Mouse (Mus musculus) forebrain, embryonic 12.5 days (tissue): ENCODE measurements around the gene Pip4k2a. TPM values are rescaled to one million over a fixed set of nuclear protein-coding genes. Genes with fewer than 3 reads are reported as not detected.

ENCODE experiments used
- ATAC-seq: fragments of 200-750 bp; cut with Nextera tagmentation; 2 replicates; pipeline ENCODE4 v1.8.0; 2017; ENCODE audit warnings: moderate TSS enrichment; ENCODE audit not compliant: low FRiP score
- H3K27ac ChIP-seq: fragments of 300-500 bp; sonication (generic); 2 replicates; pipeline ENCODE4 v1.5.1; 2016; ENCODE audit warnings: mild to moderate bottlenecking
- H3K27me3 ChIP-seq: fragments of 300-500 bp; sonication (generic); 2 replicates; pipeline ENCODE4 v1.6.1; 2016; ENCODE audit warnings: mild to moderate bottlenecking
- H3K36me3 ChIP-seq: fragments of 300-500 bp; sonication (generic); replicated peaks from 2 replicates; pipeline ENCODE4 v1.6.1; 2016; ENCODE audit warnings: mild to moderate bottlenecking
- H3K4me1 ChIP-seq: fragments of 300-500 bp; sonication (generic); 2 replicates; pipeline ENCODE4 v1.6.1; 2016
- H3K4me2 ChIP-seq: fragments of 300-500 bp; sonication (generic); 2 replicates; pipeline ENCODE4 v1.6.1; 2016; ENCODE audit warnings: mild to moderate bottlenecking, moderate library complexity
- H3K4me3 ChIP-seq: fragments of 300-500 bp; sonication (generic); replicated peaks from 2 replicates; pipeline ENCODE4 v1.5.1; 2016; ENCODE audit warnings: mild to moderate bottlenecking
- H3K9ac ChIP-seq: fragments of 300-500 bp; sonication (generic); 2 replicates; pipeline ENCODE4 v1.6.1; 2016; ENCODE audit warnings: mild to moderate bottlenecking
- H3K9me3 ChIP-seq: fragments of 300-500 bp; sonication (generic); 2 replicates; pipeline ENCODE4 v1.6.1; 2016
- WGBS: fragments of 180-500 bp; shearing (Covaris S2); methylation state at CpG from one replicate; pipeline ENCODE4 v1.1.7; 2016; 5-methylcytosine and 5-hydroxymethylcytosine counted together
- polyA plus RNA-seq: library from polyadenylated mRNA; unstranded; fragments of >200 nt; fragmentation: Nextera tagmentation; extraction: Ambion mirVana; gene quantifications from 2 replicates; pipeline ENCODE4 v1.2.1, GENCODE M21; 2016

The Pip4k2a gene
- polyA plus RNA-seq, 1 experiment from 2014 or later = 9.1 TPM

DNA sequence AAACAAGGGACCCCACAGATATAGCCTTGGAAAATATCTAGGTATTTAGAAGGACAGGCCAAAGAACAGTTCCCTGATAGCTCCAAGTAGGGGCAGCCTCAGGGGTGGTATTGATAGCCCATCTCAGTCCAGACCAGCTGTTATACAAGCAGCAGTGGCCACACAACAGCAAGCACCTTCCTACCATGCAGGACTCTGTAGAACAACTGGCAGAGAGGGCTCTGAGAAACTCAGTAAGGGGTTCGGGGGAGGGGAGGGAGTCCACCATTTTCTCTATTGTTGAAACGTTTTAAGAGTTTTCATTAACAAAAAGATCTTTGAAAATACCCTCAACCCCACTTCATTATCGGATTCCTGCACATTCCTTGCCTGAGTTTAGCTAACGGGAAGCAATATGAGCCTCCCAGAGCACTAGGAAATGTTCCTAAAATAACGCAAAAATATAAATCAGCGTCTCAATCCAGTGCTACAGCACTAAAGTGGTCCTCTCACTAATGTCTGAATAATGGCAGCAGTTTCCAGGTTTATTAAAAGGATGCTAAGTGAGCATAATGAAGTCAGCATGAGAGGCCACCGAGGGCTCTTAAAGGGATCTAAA, 37.5 kb downstream of the Pip4k2a start:
- Histone ChIP-seq H3K27me3 (no peaks in the 10 kb centered on the region; the same call in 1 of the 2 replicates), H3K4me2 (no peak overlapping the region), H3K4me3 (no peak overlapping the region), H3K9ac (no peak overlapping the region), H3K27ac (no peak overlapping the region), H3K36me3 (no peaks in the 10 kb centered on the region), H3K4me1 (peaks cover 9% of the 10 kb centered on the region; the same call in 1 of the 2 replicates), H3K9me3 (no peaks in the 10 kb centered on the region)
- WGBS = 32% methylated on average over 7 of the region's 7 CpGs
- ATAC-seq = no peak

DNA sequence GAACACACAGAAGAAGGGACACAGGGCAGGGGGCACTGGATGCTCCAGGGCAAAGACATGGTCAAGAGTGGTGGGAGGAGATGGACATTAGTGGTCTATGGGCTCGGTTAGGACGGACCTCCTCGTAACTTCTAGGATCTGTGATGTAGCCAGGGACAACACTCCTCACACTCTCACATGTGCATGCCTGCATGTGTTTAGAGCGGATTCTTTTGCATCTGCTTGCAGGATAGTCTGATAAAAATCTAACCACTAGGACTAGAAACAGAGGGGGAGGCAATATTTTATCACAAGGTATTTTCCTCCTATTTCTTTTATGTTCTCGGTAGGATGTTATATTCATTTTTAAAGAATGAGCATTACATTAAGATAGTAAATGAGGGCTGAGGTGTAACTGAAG, 38.4 kb downstream of the Pip4k2a start:
- 93% methylated on average over 5 of the region's 5 CpGs for WGBS
- Histone ChIP-seq H3K4me2 (no peak overlapping the region), H3K27ac (no peak overlapping the region), H3K36me3 (no peaks in the 10 kb centered on the region), H3K4me3 (no peak overlapping the region), H3K9ac (no peak overlapping the region), H3K27me3 (no peaks in the 10 kb centered on the region; the same call in 1 of the 2 replicates), H3K9me3 (no peaks in the 10 kb centered on the region), H3K4me1 (peaks cover 14% of the 10 kb centered on the region; the same call in 1 of the 2 replicates)
- no peak for ATAC-seq

DNA sequence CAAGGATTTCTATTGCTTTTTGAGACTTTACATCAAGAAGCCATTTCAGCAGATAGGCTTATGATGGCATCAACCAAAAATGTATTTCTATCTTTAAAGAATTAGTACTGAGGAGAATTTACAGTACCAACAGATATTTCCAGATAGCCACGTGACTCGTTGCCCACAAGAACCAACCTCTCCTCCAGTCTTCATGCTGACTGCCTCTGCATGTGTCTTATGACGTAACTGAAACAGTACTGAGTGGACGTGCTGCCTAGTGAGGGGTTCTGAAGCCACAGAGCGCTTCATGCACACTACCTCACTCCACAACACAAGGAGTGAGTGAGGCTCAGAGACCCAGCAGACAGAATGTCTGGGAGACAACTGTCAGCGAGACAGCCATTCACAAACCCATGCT, 38.9 kb downstream of the Pip4k2a start:
- ATAC-seq = no peak
- no peak overlapping the region for H3K4me2 ChIP-seq
- H3K9ac ChIP-seq = no peak overlapping the region
- no peak overlapping the region for H3K27ac ChIP-seq
- peaks cover 14% of the 10 kb centered on the region; the same call in 1 of the 2 replicates for H3K4me1 ChIP-seq
- no peaks in the 10 kb centered on the region; the same call in 1 of the 2 replicates for H3K27me3 ChIP-seq
- no peaks in the 10 kb centered on the region for H3K9me3 ChIP-seq
- no peak overlapping the region for H3K4me3 ChIP-seq
- H3K36me3 ChIP-seq = no peaks in the 10 kb centered on the region
- 92% methylated on average over 6 of the region's 6 CpGs for WGBS

DNA sequence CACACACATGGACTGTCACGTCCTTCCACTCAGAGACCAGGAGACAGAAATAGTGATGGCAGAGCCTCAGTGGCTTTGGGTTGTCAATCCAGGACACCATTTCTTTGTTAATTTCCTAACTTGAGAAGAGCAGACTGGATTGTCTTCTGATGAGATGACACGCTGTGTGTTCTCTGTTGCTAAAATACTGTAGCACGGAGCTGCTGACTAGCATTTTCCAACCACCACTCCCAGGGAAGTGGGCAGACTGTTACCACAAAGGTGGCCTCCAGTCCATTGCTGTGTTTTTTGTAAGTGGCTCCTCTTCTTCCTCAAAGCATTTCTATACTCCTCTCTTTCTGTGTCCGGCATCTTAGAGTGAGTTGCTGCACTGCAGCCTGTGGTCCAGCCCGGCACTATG, 39.4 kb downstream of the Pip4k2a start:
- H3K36me3 ChIP-seq = no peaks in the 10 kb centered on the region
- 96% methylated on average over 5 of the region's 5 CpGs for WGBS
- H3K4me3 ChIP-seq = no peak overlapping the region
- H3K9ac ChIP-seq = no peak overlapping the region
- peaks cover 14% of the 10 kb centered on the region; the same call in 1 of the 2 replicates for H3K4me1 ChIP-seq
- H3K4me2 ChIP-seq = no peak overlapping the region
- H3K9me3 ChIP-seq = no peaks in the 10 kb centered on the region
- H3K27ac ChIP-seq = no peak overlapping the region
- no peak for ATAC-seq
- H3K27me3 ChIP-seq = no peaks in the 10 kb centered on the region; the same call in 1 of the 2 replicates

DNA sequence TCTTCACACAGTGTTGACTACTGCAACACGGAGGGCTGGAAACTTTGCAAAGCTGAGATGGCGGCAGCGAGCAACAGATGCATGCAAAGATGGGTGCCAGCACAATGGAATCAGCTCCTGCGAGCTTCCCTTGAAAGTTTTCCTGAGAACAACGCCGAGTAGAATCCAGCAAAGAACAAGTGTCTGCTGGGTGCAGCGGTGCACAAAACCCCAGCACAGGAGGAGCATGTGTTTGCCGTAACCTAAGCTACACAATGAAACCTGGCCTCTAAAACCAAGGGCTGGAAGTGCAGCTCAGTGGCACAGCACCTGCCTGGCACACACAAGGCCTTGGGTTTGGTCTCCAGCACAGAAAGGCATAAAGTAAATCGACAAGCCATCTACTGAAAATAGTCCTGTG, 39.9 kb downstream of the Pip4k2a start:
- 85% methylated on average over 9 of the region's 9 CpGs for WGBS

DNA sequence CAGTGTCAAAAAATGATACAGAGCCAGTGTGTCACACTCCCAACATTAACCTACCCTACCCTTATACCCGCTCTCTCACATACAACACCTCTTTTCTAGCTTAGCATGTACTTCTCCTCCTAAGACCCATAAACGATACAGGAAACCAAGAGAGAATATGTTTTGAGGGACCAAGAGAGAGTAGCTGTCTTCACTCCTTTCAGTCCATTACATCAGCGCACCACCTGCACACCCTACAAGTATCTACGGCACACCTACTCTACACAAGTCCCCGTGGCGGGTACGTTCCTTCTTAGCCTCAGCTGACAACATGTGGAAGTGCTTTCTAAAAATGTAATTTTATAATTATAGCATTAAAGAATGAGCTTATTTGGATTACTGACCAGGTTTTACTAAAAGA, 40.5 kb downstream of the Pip4k2a start:
- no peak overlapping the region for H3K27ac ChIP-seq
- H3K4me2 ChIP-seq = no peak overlapping the region
- no peaks in the 10 kb centered on the region for H3K9me3 ChIP-seq
- WGBS = 93% methylated on average over 7 of the region's 7 CpGs
- no peak overlapping the region for H3K4me3 ChIP-seq
- no peaks in the 10 kb centered on the region for H3K36me3 ChIP-seq
- no peak for ATAC-seq
- no peaks in the 10 kb centered on the region for H3K27me3 ChIP-seq
- H3K4me1 ChIP-seq = peaks cover 14% of the 10 kb centered on the region; the same call in 1 of the 2 replicates
- H3K9ac ChIP-seq = no peak overlapping the region

More for the DNA sequence above, 39.9 kb downstream of the Pip4k2a start:
- no peak overlapping the region for H3K9ac ChIP-seq
- H3K27me3 ChIP-seq = no peaks in the 10 kb centered on the region
- no peak overlapping the region for H3K4me3 ChIP-seq
- no peak for ATAC-seq
- H3K36me3 ChIP-seq = no peaks in the 10 kb centered on the region
- H3K4me1 ChIP-seq = peaks cover 14% of the 10 kb centered on the region; the same call in 1 of the 2 replicates
- H3K9me3 ChIP-seq = no peaks in the 10 kb centered on the region
- no peak overlapping the region for H3K27ac ChIP-seq
- no peak overlapping the region for H3K4me2 ChIP-seq

DNA sequence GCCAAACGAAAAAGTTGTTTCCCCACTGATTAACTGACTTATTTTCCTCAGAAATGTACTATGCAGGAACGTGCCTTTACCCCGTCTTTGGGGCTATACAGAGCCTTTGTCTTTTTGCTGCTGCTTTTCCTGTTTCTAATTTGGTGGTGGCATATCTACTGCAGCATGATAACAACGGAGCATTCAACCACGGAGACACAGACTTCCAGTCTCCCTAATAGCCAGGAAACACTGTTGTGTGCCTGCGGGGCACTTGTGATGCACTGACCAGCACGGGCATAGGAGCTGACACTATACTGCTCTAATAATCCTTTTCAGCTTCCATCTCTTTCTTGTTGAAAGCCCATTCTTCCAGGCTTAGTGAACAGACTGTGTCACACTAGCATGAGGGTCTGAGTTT, 41.0 kb downstream of the Pip4k2a start:
- no peak overlapping the region for H3K4me2 ChIP-seq
- no peaks in the 10 kb centered on the region for H3K9me3 ChIP-seq
- no peaks in the 10 kb centered on the region for H3K36me3 ChIP-seq
- H3K27me3 ChIP-seq = no peaks in the 10 kb centered on the region
- H3K4me3 ChIP-seq = no peak overlapping the region
- WGBS = 46% methylated on average over 7 of the region's 7 CpGs
- H3K4me1 ChIP-seq = peaks cover 14% of the 10 kb centered on the region; the same call in 1 of the 2 replicates
- no peak overlapping the region for H3K27ac ChIP-seq
- ATAC-seq = no peak
- H3K9ac ChIP-seq = no peak overlapping the region

DNA sequence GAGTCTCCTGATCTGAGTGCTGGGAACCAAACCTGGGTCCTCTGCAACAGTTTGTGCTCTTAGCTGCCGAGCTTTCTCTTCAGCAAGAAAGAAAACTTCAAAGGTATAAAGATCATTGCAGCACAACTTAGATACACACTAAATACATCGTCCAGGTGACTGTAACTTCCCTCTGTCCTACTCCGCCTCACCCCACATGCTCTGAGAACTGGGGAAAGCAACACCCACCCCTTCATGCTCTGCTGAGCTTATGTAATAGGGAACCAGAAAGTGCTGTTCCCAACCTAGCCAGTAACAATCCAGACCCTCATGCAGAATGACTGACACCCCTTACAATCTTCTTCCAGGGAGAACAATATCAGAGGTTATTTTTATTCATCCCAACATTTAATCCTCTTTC, 41.5 kb downstream of the Pip4k2a start:
- Histone ChIP-seq H3K9me3 (no peaks in the 10 kb centered on the region), H3K27ac (no peak overlapping the region), H3K4me2 (no peak overlapping the region), H3K27me3 (no peaks in the 10 kb centered on the region), H3K4me3 (no peak overlapping the region), H3K9ac (no peak overlapping the region), H3K36me3 (no peaks in the 10 kb centered on the region), H3K4me1 (peaks cover 14% of the 10 kb centered on the region; the same call in 1 of the 2 replicates)
- WGBS = 73% methylated on average over 3 of the region's 3 CpGs
- ATAC-seq = no peak

DNA sequence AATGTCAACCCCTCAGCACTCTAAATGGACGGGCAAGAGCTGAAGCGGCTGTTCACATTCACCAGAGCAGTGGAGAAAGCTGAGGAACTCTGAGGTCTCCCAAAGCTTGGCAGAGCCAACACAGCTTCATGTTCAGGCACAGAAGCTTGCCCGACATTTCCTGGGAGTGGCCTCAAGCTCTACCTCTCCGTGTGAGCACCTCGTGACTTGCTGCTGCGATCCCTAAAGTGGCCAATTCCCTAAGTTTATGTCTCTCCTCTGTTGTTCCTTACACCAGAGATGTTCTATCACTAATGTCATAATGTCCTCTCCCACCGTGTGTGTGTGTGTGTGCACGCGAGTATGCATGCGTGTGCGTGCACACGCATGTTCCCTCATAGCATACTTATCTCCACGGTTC, 42.3 kb downstream of the Pip4k2a start:
- ATAC-seq = no peak
- no peaks in the 10 kb centered on the region for H3K27me3 ChIP-seq
- H3K9me3 ChIP-seq = no peaks in the 10 kb centered on the region
- no peak overlapping the region for H3K4me2 ChIP-seq
- H3K4me1 ChIP-seq = peaks cover 13% of the 10 kb centered on the region; the same call in 1 of the 2 replicates
- no peaks in the 10 kb centered on the region for H3K36me3 ChIP-seq
- no peak overlapping the region for H3K27ac ChIP-seq
- H3K9ac ChIP-seq = no peak overlapping the region
- no peak overlapping the region for H3K4me3 ChIP-seq
- WGBS = 93% methylated on average over 13 of the region's 13 CpGs

DNA sequence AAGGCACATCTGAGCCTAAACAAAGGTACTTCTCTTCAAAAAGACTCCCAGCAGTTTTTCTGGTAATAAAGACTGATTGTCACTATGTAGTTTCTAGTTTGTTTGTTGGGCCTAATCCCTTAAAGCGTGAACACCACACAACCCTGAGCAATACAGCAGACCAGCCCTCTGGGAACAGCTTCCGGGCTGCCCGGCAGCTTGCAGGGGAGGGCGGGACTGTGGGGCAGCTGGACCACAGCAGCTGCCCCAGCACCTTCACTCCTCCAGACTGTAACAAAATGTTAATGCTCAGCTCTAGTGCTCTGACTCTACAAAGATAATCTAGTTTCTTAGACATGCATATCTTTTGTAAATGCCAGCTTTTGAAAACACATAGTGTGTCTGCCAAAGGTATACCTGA, 42.9 kb downstream of the Pip4k2a start:
- Histone ChIP-seq H3K27me3 (no peaks in the 10 kb centered on the region), H3K9me3 (no peaks in the 10 kb centered on the region), H3K27ac (no peak overlapping the region), H3K4me3 (no peak overlapping the region), H3K9ac (no peak overlapping the region), H3K4me2 (no peak overlapping the region), H3K36me3 (no peaks in the 10 kb centered on the region), H3K4me1 (peaks cover 7% of the 10 kb centered on the region; the same call in 1 of the 2 replicates)
- ATAC-seq = no peak
- WGBS = 32% methylated on average over 4 of the region's 4 CpGs

DNA sequence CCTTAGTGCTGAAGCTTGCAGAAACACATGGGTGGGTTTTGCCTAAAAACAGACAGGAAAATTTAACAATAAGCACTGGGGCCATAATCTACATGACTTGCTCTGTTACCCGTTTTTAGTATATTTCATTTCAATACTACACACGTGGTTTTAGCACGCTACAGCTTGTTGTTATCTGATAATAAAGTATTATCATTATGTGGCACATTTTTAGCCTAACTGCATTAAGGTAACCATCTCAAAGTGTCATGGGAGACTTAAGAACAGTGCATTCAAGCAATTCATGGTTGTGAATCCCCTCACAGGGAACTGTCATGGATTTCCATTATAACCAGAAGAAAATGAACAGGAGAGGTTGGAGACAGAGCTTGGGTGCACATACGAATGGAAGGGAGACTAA, 43.5 kb downstream of the Pip4k2a start:
- Histone ChIP-seq H3K9me3 (no peaks in the 10 kb centered on the region), H3K4me3 (no peak overlapping the region), H3K4me2 (no peak overlapping the region), H3K4me1 (peaks cover 7% of the 10 kb centered on the region; the same call in 1 of the 2 replicates), H3K36me3 (no peaks in the 10 kb centered on the region), H3K27ac (no peak overlapping the region), H3K9ac (no peak overlapping the region), H3K27me3 (no peaks in the 10 kb centered on the region)
- 88% methylated on average over 4 of the region's 4 CpGs for WGBS
- no peak for ATAC-seq

DNA sequence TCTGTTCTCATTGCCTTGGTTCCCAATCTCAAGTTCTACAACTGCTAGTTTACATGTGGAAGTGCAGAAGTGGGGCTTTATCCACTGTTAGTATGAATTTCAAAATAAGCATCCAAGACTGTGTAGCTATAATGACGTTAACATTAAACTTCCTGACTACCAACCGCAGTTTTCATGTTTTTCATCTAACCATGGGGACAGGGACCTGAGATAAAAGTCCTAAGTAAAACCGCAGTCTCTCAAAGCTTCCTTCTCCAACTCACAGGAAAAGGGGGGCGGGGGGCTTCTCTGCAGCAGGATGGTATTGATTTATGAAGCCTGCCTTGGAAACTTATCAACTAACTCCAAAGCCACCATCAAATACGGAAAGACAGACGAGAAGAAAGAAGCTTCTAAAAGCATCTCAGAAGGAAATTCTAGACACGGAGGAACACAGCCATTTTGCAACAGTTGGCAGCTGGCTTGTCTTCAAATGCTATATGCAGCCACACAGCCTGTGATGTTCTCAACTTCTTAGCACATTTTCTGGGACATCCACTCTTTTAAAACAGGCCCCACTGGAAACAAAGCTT, 45.7 kb downstream of the Pip4k2a start:
- Histone ChIP-seq H3K4me3 (no peak overlapping the region), H3K4me2 (no peak overlapping the region), H3K36me3 (no peaks in the 10 kb centered on the region), H3K27ac (no peak overlapping the region), H3K9me3 (no peaks in the 10 kb centered on the region), H3K27me3 (no peaks in the 10 kb centered on the region), H3K9ac (no peak overlapping the region), H3K4me1 (peaks cover 7% of the 10 kb centered on the region; the same call in 1 of the 2 replicates)
- no peak for ATAC-seq
- 87% methylated on average over 7 of the region's 7 CpGs for WGBS

DNA sequence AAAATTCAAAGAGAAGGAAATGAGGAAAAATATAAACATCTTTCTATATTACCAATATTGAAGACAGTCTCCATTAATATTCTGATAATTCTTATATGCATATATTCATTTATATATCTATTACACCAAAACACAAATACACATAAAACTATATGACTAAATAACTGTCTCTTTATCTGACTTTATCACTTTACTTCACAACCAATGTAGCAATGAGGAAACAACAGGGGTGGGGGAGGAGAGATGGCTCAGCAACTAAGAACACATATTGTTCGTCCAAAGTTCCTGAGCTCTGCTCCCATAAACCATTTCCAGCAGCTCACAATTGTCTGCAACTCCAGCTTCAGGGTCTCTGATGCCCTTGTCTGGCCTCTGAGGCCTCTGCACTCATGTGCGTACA, 47.2 kb downstream of the Pip4k2a start:
- no peak overlapping the region for H3K9ac ChIP-seq
- H3K4me2 ChIP-seq = no peak overlapping the region
- no peak overlapping the region for H3K4me3 ChIP-seq
- ATAC-seq = no peak
- H3K9me3 ChIP-seq = no peaks in the 10 kb centered on the region
- no peaks in the 10 kb centered on the region for H3K27me3 ChIP-seq
- no peak overlapping the region for H3K27ac ChIP-seq
- peaks cover 5% of the 10 kb centered on the region; the same call in 1 of the 2 replicates for H3K4me1 ChIP-seq
- no peaks in the 10 kb centered on the region for H3K36me3 ChIP-seq
- WGBS = 80% methylated on average over 2 of the region's 2 CpGs
